In genomic region chrX:101429976-101430375, GRCm38 (mm10) we compare ENCODE assay signal across 8 mouse cellular contexts. TPM values are rescaled to one million over a fixed set of nuclear protein-coding genes. Genes with fewer than 3 reads are reported as not detected.
DNase-seq lines count a peak whose midpoint lies in the region; ATAC-seq and TF ChIP-seq lines count a peak whose summit lies in the region.

No protein-coding gene starts in this region.

- H3K27me3 ChIP-seq in forebrain, embryonic 11.5 days (ENCODE audit: control insufficient read depth, insufficient read depth, low read length): no peaks in the 10 kb centered on the region
- no peaks in the 10 kb centered on the region for H3K27me3 ChIP-seq in limb, embryonic 14.5 days (ENCODE audit: control insufficient read depth, insufficient read depth, low read length)
- H3K27me3 ChIP-seq in neural tube, embryonic 12.5 days (replicated peaks): no peaks in the 10 kb centered on the region

- H3K36me3 ChIP-seq in forebrain, embryonic 11.5 days (ENCODE audit: control insufficient read depth, insufficient read depth, low read length): no peaks in the 10 kb centered on the region; the same call in 1 of the 2 replicates
- peaks cover 19% of the 10 kb centered on the region for H3K36me3 ChIP-seq in limb, embryonic 14.5 days (ENCODE audit: control insufficient read depth, insufficient read depth, low read length)
- peaks cover 12% of the 10 kb centered on the region for H3K36me3 ChIP-seq in neural tube, embryonic 12.5 days

- no peak for DNase-seq in lung, adult 2 months
- no peak for DNase-seq in lung, postnatal 25 days (ENCODE audit: low spot score)
- DNase-seq in R1 (ENCODE audit: low read depth, low spot score): peak; percentile 76
- no peak for DNase-seq in forebrain, embryonic 11.5 days (ENCODE audit: low spot score)
- peak; percentile 8 for DNase-seq in limb, embryonic 14.5 days (ENCODE audit: low spot score)
- DNase-seq in right cerebral cortex, adult 18-20 months: no peak
- no peak for DNase-seq in natural killer cell, adult 2 months (ENCODE audit: low spot score in 2 of 2)

- ATAC-seq in forebrain, embryonic 11.5 days (replicated peaks; ENCODE audit: low FRiP score): peak; percentile 57
- peak; percentile 44 for ATAC-seq in limb, embryonic 14.5 days (ENCODE audit: low FRiP score, low read depth)
- peak; percentile 70 for ATAC-seq in neural tube, embryonic 12.5 days (ENCODE audit: low FRiP score, low read depth)

- no peaks in the 10 kb centered on the region for H3K9me3 ChIP-seq in forebrain, embryonic 11.5 days (ENCODE audit: control insufficient read depth, low read length)
- H3K9me3 ChIP-seq in limb, embryonic 14.5 days (ENCODE audit: control insufficient read depth, low read length): no peaks in the 10 kb centered on the region
- H3K9me3 ChIP-seq in neural tube, embryonic 12.5 days: no peaks in the 10 kb centered on the region

- no peak for TF ChIP-seq POLR2A in lung, adult 2 months (IDR thresholded peaks at IDR 0.05; ENCODE audit: borderline replicate concordance, extremely low read depth, low read depth, low read length)
- TF ChIP-seq POLR2A in limb, embryonic 14.5 days (IDR thresholded peaks at IDR 0.05; ENCODE audit: borderline replicate concordance, extremely low read depth, insufficient read depth, insufficient read length): no peak

- no peak for TF ChIP-seq CTCF in lung, adult 2 months (IDR thresholded peaks at IDR 0.05; ENCODE audit: insufficient read depth, low read length)

- WGBS in lung, adult 2 months: 30% methylated on average over 14 of the region's 14 CpGs
- 30% methylated on average over 14 of the region's 14 CpGs for WGBS in forebrain, embryonic 11.5 days
- WGBS in limb, embryonic 14.5 days: 28% methylated on average over 14 of the region's 14 CpGs
- 23% methylated on average over 14 of the region's 14 CpGs for WGBS in neural tube, embryonic 12.5 days

- H3K4me2 ChIP-seq in forebrain, embryonic 11.5 days (ENCODE audit: low read depth, low read length, severe bottlenecking): peak overlapping the region; percentile 51; the same call in 1 of the 2 replicates
- peak overlapping the region; percentile 49 for H3K4me2 ChIP-seq in limb, embryonic 14.5 days (replicated peaks; ENCODE audit: low read depth, low read length, severe bottlenecking)
- peak overlapping the region; percentile 57 for H3K4me2 ChIP-seq in neural tube, embryonic 12.5 days (replicated peaks)

- H3K4me3 ChIP-seq in lung, adult 2 months (replicated peaks; ENCODE audit: extremely low read depth, low read depth, low read length): peak overlapping the region; percentile 84
- H3K4me3 ChIP-seq in forebrain, embryonic 11.5 days (ENCODE audit: low read depth, low read length): peak overlapping the region; percentile 63
- peak overlapping the region; percentile 59 for H3K4me3 ChIP-seq in limb, embryonic 14.5 days (replicated peaks; ENCODE audit: low read length)
- peak overlapping the region; percentile 61 for H3K4me3 ChIP-seq in neural tube, embryonic 12.5 days

- peak overlapping the region; percentile 92 for H3K9ac ChIP-seq in forebrain, embryonic 11.5 days (ENCODE audit: low read length)
- H3K9ac ChIP-seq in limb, embryonic 14.5 days (ENCODE audit: low read depth, low read length, severe bottlenecking): peak overlapping the region; percentile 87
- peak overlapping the region; percentile 78 for H3K9ac ChIP-seq in neural tube, embryonic 12.5 days

- peak overlapping the region; percentile 94 for H3K27ac ChIP-seq in forebrain, embryonic 11.5 days (ENCODE audit: low read depth, low read length)
- peak overlapping the region; percentile 96 for H3K27ac ChIP-seq in limb, embryonic 14.5 days (replicated peaks; ENCODE audit: low read depth, low read length)
- peak overlapping the region; percentile 86 for H3K27ac ChIP-seq in neural tube, embryonic 12.5 days

- H3K4me1 ChIP-seq in lung, adult 2 months (ENCODE audit: control insufficient read depth, insufficient read depth, low read length): no peaks in the 10 kb centered on the region
- H3K4me1 ChIP-seq in forebrain, embryonic 11.5 days (replicated peaks; ENCODE audit: control insufficient read depth, insufficient read depth, low read length): no peaks in the 10 kb centered on the region
- H3K4me1 ChIP-seq in limb, embryonic 14.5 days (ENCODE audit: control insufficient read depth, insufficient read depth, low read length): no peaks in the 10 kb centered on the region
- 0 out of 2 replicates have a peak, but pooled peaks cover 4% of the 10 kb centered on the region for H3K4me1 ChIP-seq in neural tube, embryonic 12.5 days

RNA-seq across cellular contexts. Expression of gene Nono, which starts 0.9 kb away (rescaled TPM):
- 57.9 and 96.3 TPM in 2 replicates for polyA plus RNA-seq in lung, adult 2 months (2012; rRNA removed)
- polyA plus RNA-seq in forebrain, embryonic 11.5 days (2014; fragmentation: Nextera tagmentation; extraction: Ambion mirVana): 671 and 672 TPM in 2 replicates
- 402 and 421 TPM in 2 replicates for polyA plus RNA-seq in limb, embryonic 14.5 days (2012; rRNA removed)
- 362 and 397 TPM in 2 replicates for polyA plus RNA-seq in limb, embryonic 14.5 days (2014; fragmentation: Nextera tagmentation; extraction: Ambion mirVana)
- 494 and 516 TPM in 2 replicates for polyA plus RNA-seq in neural tube, embryonic 12.5 days (2016; fragmentation: Nextera tagmentation; extraction: Ambion mirVana)

RNA-seq across cellular contexts. Expression of gene Zmym3, which starts 9.3 kb away (rescaled TPM):
- 23.6 and 32.8 TPM in 2 replicates for polyA plus RNA-seq in lung, adult 2 months (2012; rRNA removed)
- polyA plus RNA-seq in forebrain, embryonic 11.5 days (2014; fragmentation: Nextera tagmentation; extraction: Ambion mirVana): 24.4 and 25.6 TPM in 2 replicates
- polyA plus RNA-seq in limb, embryonic 14.5 days (2012; rRNA removed): 105 and 118 TPM in 2 replicates
- 30.4 and 36.5 TPM in 2 replicates for polyA plus RNA-seq in limb, embryonic 14.5 days (2014; fragmentation: Nextera tagmentation; extraction: Ambion mirVana)
- 37.7 and 41.7 TPM in 2 replicates for polyA plus RNA-seq in neural tube, embryonic 12.5 days (2016; fragmentation: Nextera tagmentation; extraction: Ambion mirVana)

RNA-seq across cellular contexts. Expression of gene Itgb1bp2, which starts 18.9 kb away (rescaled TPM):
- 2.0 and 13.6 TPM in 2 replicates for polyA plus RNA-seq in lung, adult 2 months (2012; rRNA removed)
- polyA plus RNA-seq in forebrain, embryonic 11.5 days (2014; fragmentation: Nextera tagmentation; extraction: Ambion mirVana): 3.0 and 3.5 TPM in 2 replicates
- polyA plus RNA-seq in limb, embryonic 14.5 days (2012; rRNA removed): 55.3 and 70.9 TPM in 2 replicates
- polyA plus RNA-seq in limb, embryonic 14.5 days (2014; fragmentation: Nextera tagmentation; extraction: Ambion mirVana): 35.2 and 47.0 TPM in 2 replicates
- polyA plus RNA-seq in neural tube, embryonic 12.5 days (2016; fragmentation: Nextera tagmentation; extraction: Ambion mirVana): 6.1 and 7.2 TPM in 2 replicates

RNA-seq across cellular contexts. Expression of gene Gjb1, which starts 53.8 kb away (rescaled TPM):
- polyA plus RNA-seq in lung, adult 2 months (2012; rRNA removed): 6.2 and 7.2 TPM in 2 replicates
- not detected in 2 replicates for polyA plus RNA-seq in forebrain, embryonic 11.5 days (2014; fragmentation: Nextera tagmentation; extraction: Ambion mirVana)
- polyA plus RNA-seq in limb, embryonic 14.5 days (2012; rRNA removed): 0.09 and 0.19 TPM in 2 replicates
- polyA plus RNA-seq in limb, embryonic 14.5 days (2014; fragmentation: Nextera tagmentation; extraction: Ambion mirVana): not detected in 2 replicates
- polyA plus RNA-seq in neural tube, embryonic 12.5 days (2016; fragmentation: Nextera tagmentation; extraction: Ambion mirVana): 0.22 and 0.29 TPM in 2 replicates

Comparison
In these comparisons a context has a peak if more than half of its experiments do, and no peak if none do; other contexts are left out.
1. DNase-seq: peak in R1 (single experiment) and limb, embryonic 14.5 days (single experiment); none in lung, adult 2 months (single experiment), lung, postnatal 25 days (single experiment), forebrain, embryonic 11.5 days (single experiment), right cerebral cortex, adult 18-20 months (single experiment) and natural killer cell, adult 2 months (0 of 2).
2. Peak in every context shown above with its lines, with median percentiles within 50 percentile points of each other: H3K4me3 ChIP-seq, ATAC-seq, H3K27ac ChIP-seq, H3K4me2 ChIP-seq and H3K9ac ChIP-seq.